In the genomic region with DNA sequence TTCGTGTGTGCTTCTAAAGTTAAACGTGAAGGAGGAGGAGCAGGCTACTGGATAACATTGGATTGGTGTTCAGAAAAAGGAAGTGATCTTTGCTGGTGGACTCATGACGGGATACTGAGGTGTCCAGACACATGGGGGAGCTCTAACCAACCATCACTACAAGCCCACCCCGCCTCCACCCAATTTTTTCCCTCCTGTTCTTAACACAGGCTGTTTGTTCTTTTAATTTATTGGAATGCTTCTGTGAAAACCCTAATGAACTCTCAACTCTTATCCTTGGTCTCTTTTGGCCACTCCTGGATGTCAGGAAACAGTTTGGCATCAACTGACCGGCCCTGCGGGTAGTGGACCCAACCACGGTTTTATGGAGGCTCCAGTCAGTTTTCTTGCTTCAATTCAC, we compare ENCODE assay signal across 9 mouse cellular contexts. TPM values are rescaled to one million over a fixed set of nuclear protein-coding genes. Genes with fewer than 3 reads are reported as not detected.
DNase-seq lines count a peak whose midpoint lies in the region; ATAC-seq lines count a peak whose summit lies in the region.
"Had no signal": no experiment of that assay in that cellular context is flagged by ENCODE, and none has a peak within 500 bp of the region (broad histone marks: within the 10 kb centered on the region; RNA-seq: fewer than 3 reads in every experiment).

No protein-coding gene starts in this region.

- no peak for ATAC-seq in kidney, embryonic 15.5 days (replicated peaks; ENCODE audit: low FRiP score)
- no peak for ATAC-seq in kidney, embryonic 16.5 days (ENCODE audit: low FRiP score, low TSS enrichment)
- no peak for ATAC-seq in lung, embryonic 16.5 days (ENCODE audit: low read depth)
- ATAC-seq in activated CD4-positive, CD25-positive, alpha-beta regulatory T cell, adult 4 months: no peak

- H3K9ac ChIP-seq in kidney, embryonic 15.5 days: no peak overlapping the region
- H3K9ac ChIP-seq in kidney, embryonic 16.5 days (replicated peaks; ENCODE audit: low read length): no peak overlapping the region
- no peak overlapping the region for H3K9ac ChIP-seq in lung, embryonic 16.5 days (ENCODE audit: low read length)

- DNase-seq in B cell, adult 2 months: peak; percentile 54 to 68
- DNase-seq in NIH3T3 (ENCODE audit: low read depth): peak; percentile 37
- DNase-seq in gastrocnemius, adult 8-10 months (ENCODE audit: low spot score in 2 of 2): no peak
- DNase-seq in urinary bladder, postnatal 25 days (ENCODE audit: low spot score): no peak

- H3K9me3 ChIP-seq in kidney, embryonic 15.5 days (replicated peaks): no peaks in the 10 kb centered on the region
- no peaks in the 10 kb centered on the region for H3K9me3 ChIP-seq in kidney, embryonic 16.5 days (ENCODE audit: low read length)
- no peaks in the 10 kb centered on the region for H3K9me3 ChIP-seq in lung, embryonic 16.5 days (ENCODE audit: control insufficient read depth, low read length)

- no peaks in the 10 kb centered on the region for H3K36me3 ChIP-seq in kidney, embryonic 15.5 days
- no peaks in the 10 kb centered on the region for H3K36me3 ChIP-seq in kidney, embryonic 16.5 days (ENCODE audit: insufficient read depth, low read length)
- no peaks in the 10 kb centered on the region for H3K36me3 ChIP-seq in lung, embryonic 16.5 days (ENCODE audit: control insufficient read depth, insufficient read depth, low read length)

- H3K4me2 ChIP-seq in kidney, embryonic 15.5 days: no peak overlapping the region
- no peak overlapping the region for H3K4me2 ChIP-seq in kidney, embryonic 16.5 days (replicated peaks; ENCODE audit: low read depth, low read length)
- H3K4me2 ChIP-seq in lung, embryonic 16.5 days (ENCODE audit: low read depth, low read length): no peak overlapping the region

- H3K27me3 ChIP-seq in kidney, embryonic 15.5 days: no peaks in the 10 kb centered on the region
- no peaks in the 10 kb centered on the region for H3K27me3 ChIP-seq in kidney, embryonic 16.5 days (ENCODE audit: insufficient read depth, low read length)
- H3K27me3 ChIP-seq in lung, embryonic 16.5 days (ENCODE audit: control insufficient read depth, insufficient read depth, low read depth, low read length): no peaks in the 10 kb centered on the region

- WGBS in kidney, embryonic 15.5 days: 76% methylated on average over 7 of the region's 7 CpGs
- 76% methylated on average over 7 of the region's 7 CpGs for WGBS in kidney, embryonic 16.5 days
- 74% methylated on average over 7 of the region's 7 CpGs for WGBS in lung, embryonic 16.5 days

- 0 out of 2 replicates have a peak overlapping the region, but pooled peaks have one; percentile 52 for H3K27ac ChIP-seq in kidney, embryonic 15.5 days
- no peak overlapping the region for H3K27ac ChIP-seq in kidney, embryonic 16.5 days (ENCODE audit: low read length)
- H3K27ac ChIP-seq in lung, embryonic 16.5 days (ENCODE audit: low read length): peak overlapping the region; percentile 32
- H3K27ac ChIP-seq: macrophage had no signal

- no peak overlapping the region for H3K4me3 ChIP-seq in kidney, embryonic 15.5 days (replicated peaks)
- no peak overlapping the region for H3K4me3 ChIP-seq in kidney, embryonic 16.5 days (ENCODE audit: low read length)
- H3K4me3 ChIP-seq in lung, embryonic 16.5 days (ENCODE audit: low read length): no peak overlapping the region

- H3K4me1 ChIP-seq in kidney, embryonic 15.5 days: peaks cover 19% of the 10 kb centered on the region
- H3K4me1 ChIP-seq in kidney, embryonic 16.5 days (ENCODE audit: insufficient read depth, low read length): peaks cover 13% of the 10 kb centered on the region
- H3K4me1 ChIP-seq in lung, embryonic 16.5 days (replicated peaks; ENCODE audit: control insufficient read depth, insufficient read depth, low read length): peaks cover 39% of the 10 kb centered on the region

RNA-seq across cellular contexts. Expression of gene Add3, which starts 33.3 kb away (rescaled TPM):
- polyA plus RNA-seq in kidney, embryonic 15.5 days (2015; fragmentation: Nextera tagmentation; extraction: Ambion mirVana): 80.1 and 85.6 TPM in 2 replicates
- 85.1 and 87.0 TPM in 2 replicates for polyA plus RNA-seq in kidney, embryonic 16.5 days (2015; fragmentation: Nextera tagmentation; extraction: Ambion mirVana)
- polyA plus RNA-seq in lung, embryonic 16.5 days (2015; fragmentation: Nextera tagmentation; extraction: Ambion mirVana): 91.3 and 101 TPM in 2 replicates
- 100 to 1,000 TPM; 113 to 128 TPM for polyA plus RNA-seq in activated CD4-positive, CD25-positive, alpha-beta regulatory T cell, adult 4 months (2017; shearing (Covaris generic))
- total RNA-seq in gastrocnemius, adult 8-10 months (2022): 10 to 100 TPM; 17.4 to 25.8 (median 20.8) TPM

Comparison
In these comparisons a context has a peak if more than half of its experiments do, and no peak if none do; other contexts are left out.
1. DNase-seq: peak in B cell, adult 2 months (2 of 2) and NIH3T3 (single experiment); none in gastrocnemius, adult 8-10 months (0 of 2) and urinary bladder, postnatal 25 days (single experiment).